Mouse (Mus musculus) cerebellum, adult 2 months (tissue): ENCODE measurements at regions not wholly inside any gene's neighbourhood (a gene's known extent, or its start where the extent isn't known, plus 50 kb on each side); places are given as distances from the start of the nearest gene placed in this dataset.

Experiments
- CTCF ChIP-seq: fragments of 200-500 bp; IDR thresholded peaks from 2 replicates; pipeline ENCODE4 v1.5.1; 2011; ENCODE audit warnings: low read depth, mild to moderate bottlenecking, control low read depth, low read length, moderate library complexity, borderline replicate concordance; ENCODE audit not compliant: insufficient read depth
- POLR2A ChIP-seq: fragments of 200-500 bp; IDR thresholded peaks from 2 replicates; pipeline ENCODE4 v1.6.1; 2011; ENCODE audit warnings: low read length, control low read depth, borderline replicate concordance; ENCODE audit not compliant: insufficient read depth

GRCm38 (mm10) chr15:28131546-28131945 lies 72.0 kb upstream of the Dnah5 start:
- TF ChIP-seq POLR2A (no peak), CTCF (no peak)
